Mouse (Mus musculus): Measurements from ENCODE around the gene Cd151. TPM values are rescaled to one million over a fixed set of nuclear protein-coding genes. Genes with fewer than 3 reads are reported as not detected.

The Cd151 gene
- total RNA-seq, 2 experiments from 2014 or later, result 184 to 198 TPM

GRCm38 (mm10) chr7:141457236-141457635 is 10.0 kb upstream of the Cd151 start:
- DNase-seq, result peak; percentile 19

GRCm38 (mm10) chr7:141457986-141458660 is 9.1 kb upstream of the Cd151 start:
- DNase-seq, result peak; percentile 74

- peak; percentile 15 for DNase-seq
Observed at GRCm38 (mm10) chr7:141458661-141459060, 8.5 kb upstream of the Cd151 start.

GRCm38 (mm10) chr7:141459301-141459711 is 7.9 kb upstream of the Cd151 start:
- peak; percentile 67 for DNase-seq

- DNase-seq, result peak; percentile 12
Observed at GRCm38 (mm10) chr7:141460001-141460390, 7.2 kb upstream of the Cd151 start.

GRCm38 (mm10) chr7:141460391-141461113 is 6.6 kb upstream of the Cd151 start, which contains the start of gene Cracr2b:
TSS of gene Cracr2b (plus strand) at chr7:141461094.
- peak; percentile 34 for DNase-seq

GRCm38 (mm10) chr7:141461521-141462332 is 5.5 kb upstream of the Cd151 start:
- DNase-seq, result peak; percentile 59

- DNase-seq, result no peak
Observed at GRCm38 (mm10) chr7:141462333-141462821, 4.8 kb upstream of the Cd151 start.

- DNase-seq, result no peak
Observed at GRCm38 (mm10) chr7:141463824-141464602, 3.2 kb upstream of the Cd151 start.

GRCm38 (mm10) chr7:141464603-141465201 is 2.5 kb upstream of the Cd151 start:
- DNase-seq, result no peak

GRCm38 (mm10) chr7:141465388-141466044 is 1.7 kb upstream of the Cd151 start:
- no peak for DNase-seq

- no peak for DNase-seq
Observed at GRCm38 (mm10) chr7:141466045-141466394, 1.2 kb upstream of the Cd151 start.

- DNase-seq, result no peak
Observed at GRCm38 (mm10) chr7:141466607-141467148, 514 bp upstream of the Cd151 start.

GRCm38 (mm10) chr7:141468164-141468521 is 951 bp downstream of the Cd151 start:
- DNase-seq, result no peak

GRCm38 (mm10) chr7:141468522-141469211 is 1.5 kb downstream of the Cd151 start:
- peak; percentile 88 for DNase-seq

- no peak for DNase-seq
Observed at GRCm38 (mm10) chr7:141469352-141469751, 2.2 kb downstream of the Cd151 start.

- DNase-seq, result no peak
Observed at GRCm38 (mm10) chr7:141469901-141470636, 2.9 kb downstream of the Cd151 start.

- DNase-seq, result no peak
Observed at GRCm38 (mm10) chr7:141470637-141470944, 3.4 kb downstream of the Cd151 start.

GRCm38 (mm10) chr7:141471236-141471635 is 4.0 kb downstream of the Cd151 start:
- no peak for DNase-seq

GRCm38 (mm10) chr7:141472226-141472625 is 5.0 kb downstream of the Cd151 start:
- DNase-seq, result no peak
